Mouse (Mus musculus) heart, postnatal 0 days (tissue): ENCODE data around the gene Ano1.
A peak's percentile ranks its signal among the peaks of the same experiment; 100 is the strongest.

Experiments used
- CTCF ChIP-seq: IDR thresholded peaks from 2 replicates; pipeline ENCODE4 v1.5.1; 2016; ENCODE audit warnings: antibody characterized with exemption, control low read depth, low read depth
- EP300 ChIP-seq: IDR thresholded peaks from 2 replicates; pipeline ENCODE4 v1.6.1; 2016; ENCODE audit warnings: antibody characterized with exemption, low read depth

GRCm38 (mm10) chr7:144563456-144564155 lies 188.2 kb downstream of the Ano1 start:
- TF ChIP-seq CTCF (peak; percentile 14; the same call in 1 of the 2 replicates), EP300 (no peak)
